Mouse (Mus musculus) forebrain, embryonic 14.5 days (tissue): ENCODE measurements around the gene Mis18bp1. TPM values are rescaled to one million over a fixed set of nuclear protein-coding genes. Genes with fewer than 3 reads are reported as not detected.
"Not testable (repeated sequence)": the region's sequence is repeated elsewhere in the genome, so short reads cannot be mapped to it uniquely, and the experiment has no call there.

Experiments used
- ATAC-seq: fragments of 200-750 bp; cut with Nextera tagmentation; 2 replicates; pipeline ENCODE4 v1.8.0; 2017; ENCODE audit warnings: mild to moderate bottlenecking, moderate library complexity
- DNase-seq: peaks from one replicate; pipeline ENCODE4 v3.0.0-alpha.2; 2015; ENCODE audit warnings: low spot score
- H3K27ac ChIP-seq: fragments of 300-500 bp; sonication (generic); 2 replicates; pipeline ENCODE4 v1.5.1; 2014; ENCODE audit warnings: low read depth, mild to moderate bottlenecking, control low read depth, low read length, moderate library complexity
- H3K27me3 ChIP-seq: fragments of 300-500 bp; sonication (generic); replicated peaks from 2 replicates; pipeline ENCODE4 v1.6.1; 2014; ENCODE audit warnings: low read length, control low read depth, mixed read lengths; ENCODE audit not compliant: control insufficient read depth, insufficient read depth
- H3K36me3 ChIP-seq: fragments of 300-500 bp; sonication (generic); 2 replicates; pipeline ENCODE4 v1.6.1; 2014; ENCODE audit warnings: low read length, control low read depth; ENCODE audit not compliant: control insufficient read depth, insufficient read depth
- H3K4me1 ChIP-seq: fragments of 300-500 bp; sonication (generic); 2 replicates; pipeline ENCODE4 v1.6.1; 2014; ENCODE audit warnings: antibody characterized with exemption, low read length, control low read depth; ENCODE audit not compliant: control insufficient read depth, insufficient read depth
- H3K4me2 ChIP-seq: fragments of 300-500 bp; sonication (generic); 2 replicates; pipeline ENCODE4 v1.6.1; 2014; ENCODE audit warnings: mild to moderate bottlenecking, control low read depth, low read length
- H3K4me3 ChIP-seq: fragments of 300-500 bp; sonication (generic); 2 replicates; pipeline ENCODE4 v1.5.1; 2014; ENCODE audit warnings: low read depth, low read length, control low read depth
- H3K9ac ChIP-seq: fragments of 300-500 bp; sonication (generic); 2 replicates; pipeline ENCODE4 v1.6.1; 2014; ENCODE audit warnings: mild to moderate bottlenecking, low read length, control low read depth, moderate library complexity
- H3K9me3 ChIP-seq: fragments of 300-500 bp; sonication (generic); replicated peaks from 2 replicates; pipeline ENCODE4 v1.6.1; 2016; ENCODE audit warnings: low read length, control low read depth, mixed read lengths; ENCODE audit not compliant: control insufficient read depth
- WGBS: fragments of 180-500 bp; shearing (Covaris S2); extraction: QIAGEN DNeasy Blood & Tissue Kit; methylation state at CpG from one replicate; pipeline ENCODE4 v1.1.7; 2014; 5-methylcytosine and 5-hydroxymethylcytosine counted together
- polyA plus RNA-seq: library from polyadenylated mRNA; unstranded; fragments of >200 nt; fragmentation: Nextera tagmentation; extraction: Ambion mirVana; gene quantifications from 2 replicates; pipeline ENCODE4 v1.2.1, GENCODE M21; 2014

Gene Mis18bp1
- polyA plus RNA-seq, 1 experiment from 2014 or later = 35.5 TPM

- peaks cover 27% of the 10 kb centered on the region for H3K36me3 ChIP-seq
- not testable (repeated sequence) for DNase-seq, H3K9ac ChIP-seq, H3K4me3 ChIP-seq, ATAC-seq, H3K4me1 ChIP-seq, H3K9me3 ChIP-seq, H3K27me3 ChIP-seq, H3K27ac ChIP-seq, H3K4me2 ChIP-seq
- 90% methylated on average over 4 of the region's 4 CpGs for WGBS
Measured at GRCm38 (mm10) chr12:65136121-65136520, 36.3 kb downstream of the Mis18bp1 start.

- Histone ChIP-seq H3K4me2 (no peak overlapping the region), H3K27me3 (no peaks in the 10 kb centered on the region), H3K9ac (no peak overlapping the region), H3K4me1 (no peaks in the 10 kb centered on the region), H3K27ac (no peak overlapping the region), H3K36me3 (peaks cover 48% of the 10 kb centered on the region), H3K9me3 (no peaks in the 10 kb centered on the region), H3K4me3 (no peak overlapping the region)
- ATAC-seq = no peak
- WGBS = 95% methylated on average over 5 of the region's 5 CpGs
- DNase-seq = no peak
Measured at GRCm38 (mm10) chr12:65119451-65119850, 53.0 kb downstream of the Mis18bp1 start.

- H3K36me3 ChIP-seq = peaks cover 52% of the 10 kb centered on the region
- WGBS = 85% methylated on average over 7 of the region's 7 CpGs
- no peaks in the 10 kb centered on the region for H3K27me3 ChIP-seq
- DNase-seq (no peak), ATAC-seq (no peak)
- H3K9ac ChIP-seq = no peak overlapping the region
- no peak overlapping the region for H3K4me2 ChIP-seq
- no peaks in the 10 kb centered on the region for H3K4me1 ChIP-seq
- H3K9me3 ChIP-seq = no peaks in the 10 kb centered on the region
- H3K4me3 ChIP-seq = no peak overlapping the region
- no peak overlapping the region for H3K27ac ChIP-seq
Measured at GRCm38 (mm10) chr12:65118968-65119367, 53.4 kb downstream of the Mis18bp1 start.

- not testable (repeated sequence) for ATAC-seq, DNase-seq
- peaks cover 34% of the 10 kb centered on the region for H3K36me3 ChIP-seq
Measured at GRCm38 (mm10) chr12:65114978-65115377, 57.4 kb downstream of the Mis18bp1 start.

GRCm38 (mm10) chr12:65113925-65114324, 58.5 kb downstream of the Mis18bp1 start:
- Histone ChIP-seq H3K36me3 (peaks cover 35% of the 10 kb centered on the region; the same call in 1 of the 2 replicates), H3K9me3 (no peaks in the 10 kb centered on the region), H3K27me3 (no peaks in the 10 kb centered on the region), H3K4me2 (no peak overlapping the region), H3K27ac (no peak overlapping the region), H3K4me1 (no peaks in the 10 kb centered on the region), H3K4me3 (no peak overlapping the region), H3K9ac (no peak overlapping the region)
- DNase-seq (no peak), ATAC-seq (no peak)
- 95% methylated on average over 4 of the region's 4 CpGs for WGBS

More at GRCm38 (mm10) chr12:65114978-65115377, 57.4 kb downstream of the Mis18bp1 start:
- H3K4me3 ChIP-seq, H3K4me1 ChIP-seq, H3K9ac ChIP-seq, H3K27ac ChIP-seq, H3K9me3 ChIP-seq, H3K27me3 ChIP-seq, H3K4me2 ChIP-seq: not testable (repeated sequence)
- 94% methylated on average over 3 of the region's 3 CpGs for WGBS

- Histone ChIP-seq H3K4me2 (no peak overlapping the region), H3K27me3 (no peaks in the 10 kb centered on the region), H3K4me1 (no peaks in the 10 kb centered on the region), H3K4me3 (no peak overlapping the region), H3K9me3 (no peaks in the 10 kb centered on the region), H3K27ac (no peak overlapping the region), H3K9ac (no peak overlapping the region), H3K36me3 (peaks cover 33% of the 10 kb centered on the region; the same call in 1 of the 2 replicates)
- WGBS = 100% methylated on average over 1 of the region's 1 CpGs
- no peak for ATAC-seq
- DNase-seq = no peak
Measured at GRCm38 (mm10) chr12:65112811-65113210, 59.6 kb downstream of the Mis18bp1 start.

GRCm38 (mm10) chr12:65111503-65111902, 60.9 kb downstream of the Mis18bp1 start:
- H3K9ac ChIP-seq = no peak overlapping the region
- H3K27me3 ChIP-seq = no peaks in the 10 kb centered on the region
- DNase-seq = no peak
- no peak overlapping the region for H3K27ac ChIP-seq
- H3K4me3 ChIP-seq = no peak overlapping the region
- peaks cover 34% of the 10 kb centered on the region for H3K36me3 ChIP-seq
- no peaks in the 10 kb centered on the region for H3K4me1 ChIP-seq
- H3K4me2 ChIP-seq = no peak overlapping the region
- 89% methylated on average over 3 of the region's 3 CpGs for WGBS
- ATAC-seq = no peak
- no peaks in the 10 kb centered on the region for H3K9me3 ChIP-seq

- H3K27ac ChIP-seq = no peak overlapping the region
- H3K9me3 ChIP-seq = no peaks in the 10 kb centered on the region
- H3K4me2 ChIP-seq = no peak overlapping the region
- ATAC-seq = no peak
- H3K9ac ChIP-seq = no peak overlapping the region
- peaks cover 46% of the 10 kb centered on the region for H3K36me3 ChIP-seq
- 75% methylated on average over 1 of the region's 1 CpGs for WGBS
- DNase-seq = no peak
- H3K4me3 ChIP-seq = no peak overlapping the region
- no peaks in the 10 kb centered on the region for H3K4me1 ChIP-seq
- H3K27me3 ChIP-seq = no peaks in the 10 kb centered on the region
Measured at GRCm38 (mm10) chr12:65108746-65109145, 63.7 kb downstream of the Mis18bp1 start.
